Mouse (Mus musculus) liver, embryonic 16.5 days (tissue): ENCODE results near the gene Brat1. TPM values are rescaled to one million over a fixed set of nuclear protein-coding genes. Genes with fewer than 3 reads are reported as not detected.
A peak's percentile ranks its signal among the peaks of the same experiment; 100 is the strongest.

Source experiments
- ATAC-seq: fragments of 200-750 bp; cut with Nextera tagmentation; 2 replicates; pipeline ENCODE4 v1.8.0; 2017; ENCODE audit warnings: low read depth, mild to moderate bottlenecking, moderate number of reproducible peaks, moderate library complexity
- H3K27ac ChIP-seq: fragments of 300-500 bp; sonication (generic); 2 replicates; pipeline ENCODE4 v1.5.1; 2014; ENCODE audit warnings: mild to moderate bottlenecking, low read length
- H3K27me3 ChIP-seq: fragments of 300-500 bp; sonication (generic); 2 replicates; pipeline ENCODE4 v1.6.1; 2014; ENCODE audit warnings: low read depth, low read length, mixed read lengths; ENCODE audit not compliant: control insufficient read depth, insufficient read depth
- H3K36me3 ChIP-seq: fragments of 300-500 bp; sonication (generic); 2 replicates; pipeline ENCODE4 v1.6.1; 2014; ENCODE audit warnings: mild to moderate bottlenecking; ENCODE audit not compliant: control insufficient read depth, insufficient read depth
- H3K4me1 ChIP-seq: fragments of 300-500 bp; sonication (generic); 2 replicates; pipeline ENCODE4 v1.6.1; 2014; ENCODE audit warnings: low read depth, low read length, mixed read lengths; ENCODE audit not compliant: control insufficient read depth
- H3K4me2 ChIP-seq: fragments of 300-500 bp; sonication (generic); 2 replicates; pipeline ENCODE4 v1.6.1; 2014; ENCODE audit warnings: low read depth, low read length, mixed read lengths
- H3K4me3 ChIP-seq: fragments of 300-500 bp; sonication (generic); 2 replicates; pipeline ENCODE4 v1.5.1; 2014; ENCODE audit warnings: low read depth, mild to moderate bottlenecking, low read length
- H3K9ac ChIP-seq: fragments of 300-500 bp; sonication (generic); 2 replicates; pipeline ENCODE4 v1.6.1; 2014; ENCODE audit warnings: low read depth, low read length
- H3K9me3 ChIP-seq: fragments of 300-500 bp; sonication (generic); replicated peaks from 2 replicates; pipeline ENCODE4 v1.6.1; 2016; ENCODE audit warnings: low read length; ENCODE audit not compliant: control insufficient read depth
- WGBS: fragments of 180-500 bp; shearing (Covaris S2); extraction: QIAGEN DNeasy Blood & Tissue Kit; methylation state at CpG from one replicate; pipeline ENCODE4 v1.1.7; 2014; ENCODE audit not compliant: insufficient replicate concordance; 5-methylcytosine and 5-hydroxymethylcytosine counted together
- polyA plus RNA-seq: library from polyadenylated mRNA; unstranded; fragments of >200 nt; fragmentation: Nextera tagmentation; extraction: Ambion mirVana; gene quantifications from 2 replicates; pipeline ENCODE4 v1.2.1, GENCODE M21; 2015

The Brat1 gene
- polyA plus RNA-seq = 7.2 and 7.8 TPM in 2 replicates

GRCm38 (mm10) chr5:140704378-140705251 lies at the start of gene Brat1:
TSS of gene Brat1 (plus strand) at chr5:140705011.
- H3K4me1 ChIP-seq = peaks cover 44% of the 10 kb centered on the region
- peak within 1 kb of the TSS; percentile 62 for H3K4me3 ChIP-seq
- peak within 1 kb of the TSS; percentile 91 for H3K27ac ChIP-seq
- 0 out of 2 replicates have a peak, but pooled peaks cover 2% of the 10 kb centered on the region for H3K36me3 ChIP-seq
- peak; percentile 89 for ATAC-seq
- H3K9ac ChIP-seq = peak within 1 kb of the TSS; percentile 69
- no peaks in the 10 kb centered on the region for H3K27me3 ChIP-seq
- WGBS = under 1% methylated on average over 69 of the region's 69 CpGs
- no peaks in the 10 kb centered on the region for H3K9me3 ChIP-seq
- H3K4me2 ChIP-seq = peak within 1 kb of the TSS; percentile 85

GRCm38 (mm10) chr5:140659607-140660272 lies 45.1 kb upstream of the Brat1 start:
- ATAC-seq = no peak
- peaks cover 6% of the 10 kb centered on the region for H3K4me1 ChIP-seq
- WGBS = 64% methylated on average over 16 of the region's 16 CpGs
- no peak overlapping the region for H3K27ac ChIP-seq
- no peak overlapping the region for H3K4me2 ChIP-seq
- no peaks in the 10 kb centered on the region for H3K27me3 ChIP-seq
- H3K9ac ChIP-seq = no peak overlapping the region
- no peaks in the 10 kb centered on the region for H3K36me3 ChIP-seq
- H3K9me3 ChIP-seq = no peaks in the 10 kb centered on the region
- no peak overlapping the region for H3K4me3 ChIP-seq

GRCm38 (mm10) chr5:140660398-140660797 lies 44.4 kb upstream of the Brat1 start:
- no peak overlapping the region for H3K27ac ChIP-seq
- H3K9ac ChIP-seq = no peak overlapping the region
- H3K4me2 ChIP-seq = no peak overlapping the region
- no peaks in the 10 kb centered on the region for H3K27me3 ChIP-seq
- 65% methylated on average over 1 of the region's 1 CpGs for WGBS
- no peak for ATAC-seq
- no peaks in the 10 kb centered on the region for H3K9me3 ChIP-seq
- peaks cover 6% of the 10 kb centered on the region for H3K4me1 ChIP-seq
- H3K4me3 ChIP-seq = no peak overlapping the region
- no peaks in the 10 kb centered on the region for H3K36me3 ChIP-seq

- no peak overlapping the region for H3K27ac ChIP-seq
- peaks cover 6% of the 10 kb centered on the region for H3K4me1 ChIP-seq
- no peaks in the 10 kb centered on the region for H3K9me3 ChIP-seq
- no peak overlapping the region for H3K4me3 ChIP-seq
- 65% methylated on average over 8 of the region's 8 CpGs for WGBS
- no peak overlapping the region for H3K4me2 ChIP-seq
- no peak overlapping the region for H3K9ac ChIP-seq
- ATAC-seq = no peak
- H3K36me3 ChIP-seq = no peaks in the 10 kb centered on the region
- H3K27me3 ChIP-seq = no peaks in the 10 kb centered on the region
These were observed 43.4 kb upstream of the Brat1 start for GRCm38 (mm10) chr5:140661427-140661826.

- no peak for ATAC-seq
These were observed 42.8 kb upstream of the Brat1 start for GRCm38 (mm10) chr5:140661875-140662643.

GRCm38 (mm10) chr5:140662741-140663592 lies 41.8 kb upstream of the Brat1 start:
- Histone ChIP-seq H3K27me3 (no peaks in the 10 kb centered on the region), H3K4me1 (peaks cover 6% of the 10 kb centered on the region), H3K9me3 (no peaks in the 10 kb centered on the region), H3K27ac (no peak overlapping the region), H3K4me3 (no peak overlapping the region), H3K36me3 (no peaks in the 10 kb centered on the region), H3K4me2 (no peak overlapping the region), H3K9ac (no peak overlapping the region)
- ATAC-seq = peak; percentile 27; the same call in 1 of the 2 replicates
- WGBS = 36% methylated on average over 17 of the region's 17 CpGs

More at GRCm38 (mm10) chr5:140661875-140662643, 42.8 kb upstream of the Brat1 start:
- Histone ChIP-seq H3K27ac (no peak overlapping the region), H3K36me3 (no peaks in the 10 kb centered on the region), H3K4me2 (no peak overlapping the region), H3K4me3 (no peak overlapping the region), H3K9me3 (no peaks in the 10 kb centered on the region), H3K4me1 (peaks cover 6% of the 10 kb centered on the region), H3K9ac (no peak overlapping the region), H3K27me3 (no peaks in the 10 kb centered on the region)
- WGBS = 59% methylated on average over 12 of the region's 12 CpGs

- peaks cover under 1% of the 10 kb centered on the region for H3K36me3 ChIP-seq
- H3K27ac ChIP-seq = no peak overlapping the region
- WGBS = 46% methylated on average over 7 of the region's 7 CpGs
- H3K27me3 ChIP-seq = no peaks in the 10 kb centered on the region
- peaks cover 6% of the 10 kb centered on the region for H3K4me1 ChIP-seq
- H3K9ac ChIP-seq = no peak overlapping the region
- no peak overlapping the region for H3K4me2 ChIP-seq
- peak; percentile 40; the same call in 1 of the 2 replicates for ATAC-seq
- H3K4me3 ChIP-seq = no peak overlapping the region
- H3K9me3 ChIP-seq = no peaks in the 10 kb centered on the region
These were observed 41.1 kb upstream of the Brat1 start for GRCm38 (mm10) chr5:140663621-140664180.

GRCm38 (mm10) chr5:140672115-140672514 lies 32.7 kb upstream of the Brat1 start:
- no peak overlapping the region for H3K4me3 ChIP-seq
- H3K4me1 ChIP-seq = no peaks in the 10 kb centered on the region
- no peak overlapping the region for H3K9ac ChIP-seq
- 0 out of 2 replicates have a peak, but pooled peaks cover 4% of the 10 kb centered on the region for H3K9me3 ChIP-seq
- H3K27ac ChIP-seq = no peak overlapping the region
- 60% methylated on average over 6 of the region's 6 CpGs for whole genome bisulfite sequencing
- no peaks in the 10 kb centered on the region for H3K27me3 ChIP-seq
- ATAC-seq = no peak
- peaks cover 8% of the 10 kb centered on the region for H3K36me3 ChIP-seq
- no peak overlapping the region for H3K4me2 ChIP-seq
